Mouse (Mus musculus): Measurements from ENCODE around the gene Ephb1.

Gene Ephb1

DNA sequence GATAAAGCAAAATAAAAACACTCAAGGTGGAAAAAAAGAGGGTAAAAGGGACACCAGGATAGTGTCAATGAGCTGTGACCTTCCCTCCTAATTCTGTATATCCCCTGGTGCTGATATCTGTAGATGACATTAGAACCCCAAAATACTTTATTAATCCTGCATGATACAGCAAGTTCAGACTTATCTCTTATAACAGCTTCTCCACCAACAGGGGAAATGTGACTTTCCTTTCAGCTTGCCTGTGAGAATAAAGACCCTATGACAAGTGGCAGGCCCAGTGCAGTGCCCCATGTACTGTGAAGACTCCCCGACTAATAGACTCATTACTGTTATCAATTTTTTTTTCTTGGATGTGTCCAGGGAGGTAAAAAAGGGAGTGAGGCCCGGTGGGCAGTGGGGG, 367.6 kb downstream of the Ephb1 start:
- no peak for DNase-seq (ENCODE audit: low spot score)

DNA sequence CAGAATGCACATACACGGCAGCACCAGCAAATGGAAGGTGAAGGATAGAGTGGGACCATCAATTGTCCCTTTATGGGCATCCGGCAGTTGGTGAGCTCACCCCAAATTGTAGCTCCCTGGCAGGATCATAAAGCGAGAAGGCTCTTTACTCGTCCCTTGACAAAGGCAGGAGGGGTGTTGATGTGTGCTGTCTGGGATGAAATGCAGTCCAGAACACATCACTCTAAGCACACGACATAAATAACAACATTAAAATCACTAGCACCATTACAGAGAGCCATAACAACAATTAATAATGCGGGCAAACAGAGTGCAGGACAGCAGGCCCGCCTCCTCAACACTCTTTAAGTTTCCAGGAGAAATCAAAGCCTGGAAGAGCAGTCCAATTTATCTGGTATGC, 372.1 kb downstream of the Ephb1 start:
- no peak for DNase-seq (ENCODE audit: low spot score)

DNA sequence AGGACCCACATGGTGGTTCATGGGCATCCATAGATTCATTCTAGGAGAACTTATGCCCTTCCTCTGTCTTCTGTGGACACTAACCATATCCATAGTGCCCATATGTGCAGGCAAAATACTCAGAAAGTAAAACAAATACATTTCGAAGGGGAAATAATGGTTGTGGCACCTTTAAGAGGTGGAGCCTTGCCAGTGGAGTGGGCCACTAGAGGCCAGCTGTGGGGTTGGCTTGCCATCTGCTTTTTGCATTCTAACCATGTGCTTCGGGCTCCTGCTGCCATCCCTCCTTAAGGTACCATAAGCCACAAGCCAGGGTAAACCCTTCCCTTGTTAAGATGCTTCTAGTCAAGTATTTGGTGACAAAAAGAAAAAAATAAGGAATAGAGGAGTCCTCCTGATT, 373.3 kb downstream of the Ephb1 start:
- no peak for DNase-seq (ENCODE audit: low spot score)

DNA sequence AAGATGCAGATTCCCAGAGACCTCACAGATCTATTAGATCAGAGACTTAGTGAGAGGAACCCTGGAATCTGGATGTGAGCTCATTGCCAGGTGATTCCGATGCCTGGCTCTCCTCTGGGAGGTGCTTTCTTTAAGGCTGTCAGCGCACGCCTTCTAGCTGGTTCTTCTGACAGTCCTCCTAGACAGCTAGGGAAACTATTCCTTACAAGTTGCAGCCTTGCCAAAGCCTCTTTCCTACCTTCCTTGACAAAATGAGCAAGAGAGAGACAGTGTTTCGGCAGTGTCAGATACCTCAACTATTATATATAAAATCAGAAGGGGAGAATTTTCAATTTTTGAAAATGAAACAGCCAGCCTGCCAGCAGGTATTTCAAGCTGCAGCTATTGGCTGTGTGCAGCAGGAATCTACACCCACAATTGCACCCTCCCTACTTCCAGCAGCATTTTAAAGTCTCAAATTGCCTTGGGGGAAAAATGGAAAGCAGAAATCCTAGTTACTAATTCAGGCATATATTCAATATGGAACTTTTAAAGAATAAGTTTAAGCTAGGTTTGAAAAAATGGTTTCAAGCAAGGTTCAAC, 377.5 kb downstream of the Ephb1 start:
- DNase-seq (ENCODE audit: low spot score): no peak

DNA sequence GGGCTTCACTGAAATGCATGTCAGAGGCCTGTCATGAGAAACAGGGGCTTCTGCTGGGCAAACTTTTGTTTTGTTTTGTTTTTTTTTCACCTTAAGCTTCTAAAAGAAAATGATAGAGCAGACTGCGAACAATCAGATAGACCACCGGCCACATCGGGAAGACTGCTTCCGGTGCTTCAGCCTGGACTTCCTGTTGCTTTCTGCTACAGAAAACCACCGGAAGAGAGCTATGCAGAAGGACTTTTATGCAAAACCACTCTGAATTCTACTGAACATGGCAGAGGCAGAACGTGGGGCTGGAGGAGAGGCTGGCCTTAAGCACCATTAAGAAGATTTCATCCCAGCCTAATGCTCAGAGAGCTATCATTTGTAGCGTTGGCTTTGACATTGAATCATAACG, 382.2 kb downstream of the Ephb1 start:
- DNase-seq (ENCODE audit: low spot score): no peak

DNA sequence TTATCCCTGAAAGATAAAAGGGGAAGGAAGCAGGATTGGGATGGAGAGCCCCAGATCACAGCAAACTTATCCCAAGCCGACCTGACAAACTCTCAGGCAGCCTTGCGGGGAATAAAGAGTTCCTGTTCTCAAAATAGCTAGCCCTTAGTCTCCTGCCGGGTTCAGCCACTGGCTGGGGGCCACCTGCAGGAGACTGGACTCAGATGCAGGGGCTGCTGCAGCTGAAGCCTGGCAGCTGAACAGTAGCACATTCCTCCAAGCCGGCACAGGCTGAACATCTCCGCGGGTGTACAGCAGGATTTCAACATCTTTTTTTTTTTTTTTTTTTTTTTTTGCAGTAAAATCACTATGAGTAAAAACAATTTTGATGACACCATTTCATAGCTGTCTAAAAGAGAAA, 382.7 kb downstream of the Ephb1 start:
- no peak for DNase-seq (ENCODE audit: low spot score)

DNA sequence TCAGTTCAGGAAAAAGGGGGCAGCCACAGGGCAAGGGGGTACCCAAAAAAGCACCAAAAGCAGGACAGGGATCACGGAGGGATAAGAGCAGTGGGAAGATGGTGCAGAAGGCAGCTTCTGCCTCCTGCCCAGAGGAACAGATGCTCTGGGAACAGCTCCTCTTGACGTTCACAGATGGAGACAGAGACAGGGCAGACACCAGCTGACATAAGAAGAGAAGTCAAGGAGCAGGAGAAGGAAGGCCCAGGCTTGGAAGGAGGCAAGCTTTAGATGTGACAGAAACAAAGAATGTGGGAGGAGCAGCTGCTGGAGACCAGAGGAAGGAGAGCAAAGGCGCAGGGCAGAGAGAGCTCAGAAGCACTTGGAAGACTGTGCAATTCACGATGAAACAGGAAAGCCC, 398.3 kb downstream of the Ephb1 start:
- DNase-seq (ENCODE audit: low spot score): no peak

DNA sequence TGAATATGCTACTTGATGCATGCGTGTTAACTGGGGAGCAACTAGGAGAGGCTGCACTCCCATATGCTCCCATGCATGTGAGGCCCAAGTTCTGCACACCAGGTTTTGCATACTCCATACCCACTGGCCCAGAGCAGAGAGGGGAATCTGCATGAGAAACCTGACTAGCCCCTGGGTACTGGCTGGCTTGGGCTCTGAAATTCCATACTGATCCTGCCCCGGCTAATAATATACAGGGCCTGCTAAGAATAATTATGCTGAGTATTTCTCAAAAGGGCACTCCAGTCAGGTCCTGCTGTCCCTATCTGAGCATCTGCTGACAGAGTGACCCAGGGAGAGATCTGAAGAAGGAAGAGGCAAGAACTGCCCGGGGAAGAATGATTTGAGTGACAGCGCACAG, 400.0 kb downstream of the Ephb1 start:
- no peak for DNase-seq (ENCODE audit: low spot score)

DNA sequence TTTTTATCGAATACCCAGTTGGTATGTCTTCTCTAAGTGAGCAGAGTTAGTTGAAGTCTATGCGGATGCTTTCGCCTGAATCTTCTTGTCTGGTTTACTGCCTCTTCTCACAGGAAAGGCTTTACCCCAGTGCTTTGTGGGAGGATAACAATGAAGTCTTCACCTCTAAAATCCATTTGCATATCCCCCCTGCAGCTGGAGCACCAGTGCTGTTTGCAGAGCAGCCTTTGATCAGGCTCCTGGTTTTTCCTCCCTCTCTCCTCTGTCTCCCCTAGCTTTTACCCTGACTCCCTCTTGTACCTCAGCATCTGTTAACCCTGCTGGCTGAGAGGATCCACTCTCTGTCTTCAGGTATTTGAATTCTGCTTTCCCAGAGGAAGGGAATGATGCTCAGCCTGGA, 404.4 kb downstream of the Ephb1 start:
- DNase-seq (ENCODE audit: low spot score): no peak

DNA sequence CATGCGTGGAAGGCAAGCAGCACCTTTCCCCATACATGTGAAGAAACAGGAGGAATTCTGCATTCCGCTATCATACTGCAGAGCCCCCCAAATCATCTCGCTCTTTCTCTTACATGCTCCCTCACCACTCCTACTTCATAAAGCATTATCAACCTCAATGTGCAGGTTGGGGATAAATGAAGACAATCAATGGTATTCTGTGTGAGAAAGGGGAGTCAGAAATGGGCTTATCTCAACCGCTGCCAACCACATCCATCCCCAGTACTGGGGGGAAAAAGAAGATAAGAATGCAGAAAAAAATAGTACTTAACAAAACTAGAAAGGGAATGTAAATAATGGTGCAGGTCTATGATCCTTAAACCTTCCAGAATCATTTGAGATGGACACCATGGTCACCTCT, 408.7 kb downstream of the Ephb1 start:
- no peak for DNase-seq (ENCODE audit: low spot score)

DNA sequence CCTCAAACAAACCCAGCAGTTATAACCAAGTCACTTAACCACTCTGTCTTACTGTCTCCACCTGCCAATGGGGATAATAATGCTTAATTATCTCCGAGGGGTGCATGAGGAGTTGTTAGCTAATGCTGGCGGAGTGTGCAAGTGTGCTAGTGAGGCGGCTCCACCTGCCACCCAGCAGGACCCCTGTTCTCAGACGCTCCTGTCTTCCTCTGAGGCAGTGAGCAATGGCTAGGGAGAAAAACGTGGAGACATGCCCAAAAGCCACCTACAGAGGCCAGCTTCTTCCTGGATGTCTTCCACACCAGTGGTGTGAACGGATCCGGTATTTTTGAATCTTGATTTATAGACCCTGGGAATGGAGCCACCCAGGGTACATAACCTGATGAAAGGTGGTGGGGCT, 409.2 kb downstream of the Ephb1 start:
- no peak for DNase-seq (ENCODE audit: low spot score)

DNA sequence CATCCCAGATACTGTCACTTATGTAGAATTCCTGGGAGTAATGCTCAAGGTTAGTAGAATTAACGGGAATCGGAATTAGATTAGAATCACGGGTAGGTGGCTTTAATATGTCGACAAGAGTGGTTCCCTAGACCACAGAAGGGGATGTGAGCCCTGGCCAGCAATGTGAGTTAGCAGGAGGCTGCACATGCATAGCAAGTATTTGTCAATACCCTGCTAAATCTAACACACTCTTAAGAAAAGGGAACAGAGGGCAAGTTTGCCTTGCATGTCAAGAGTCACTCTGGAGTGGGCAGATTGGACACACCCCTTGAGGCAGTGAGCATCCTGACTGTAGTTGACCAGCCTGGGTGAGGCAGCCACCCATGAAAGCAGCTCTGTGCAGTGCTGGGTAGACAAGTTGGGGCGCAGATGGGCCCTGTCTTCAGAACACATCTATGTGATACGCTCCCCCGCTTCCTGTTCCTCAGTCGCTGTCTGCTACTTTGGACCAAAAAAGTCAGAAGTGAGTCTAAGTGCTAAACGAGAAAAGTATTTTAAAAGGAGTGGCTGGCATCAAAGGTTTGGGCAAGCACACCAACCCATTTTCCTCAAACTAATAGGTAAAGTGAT, 412.3 kb downstream of the Ephb1 start:
- no peak for DNase-seq (ENCODE audit: low spot score)

DNA sequence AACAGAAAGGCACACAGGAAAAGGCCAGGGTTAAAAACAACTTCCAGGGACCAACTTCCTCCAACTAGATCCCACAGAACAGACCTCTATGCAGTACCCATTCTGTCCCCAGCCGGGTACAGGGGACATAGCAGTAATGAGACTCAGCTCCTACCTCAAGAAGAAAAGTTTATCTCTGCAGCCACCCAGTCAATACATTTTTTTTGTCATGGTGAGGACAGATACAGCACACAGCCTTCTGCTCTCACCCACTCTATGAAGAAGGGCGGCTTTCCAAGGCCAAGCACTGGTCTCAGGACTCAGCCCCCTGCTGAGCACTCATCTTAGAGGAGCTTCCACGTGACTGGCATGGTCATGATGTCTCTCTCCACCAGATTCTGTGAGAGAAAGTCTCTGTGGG, 414.3 kb downstream of the Ephb1 start:
- no peak for DNase-seq (ENCODE audit: low spot score)

DNA sequence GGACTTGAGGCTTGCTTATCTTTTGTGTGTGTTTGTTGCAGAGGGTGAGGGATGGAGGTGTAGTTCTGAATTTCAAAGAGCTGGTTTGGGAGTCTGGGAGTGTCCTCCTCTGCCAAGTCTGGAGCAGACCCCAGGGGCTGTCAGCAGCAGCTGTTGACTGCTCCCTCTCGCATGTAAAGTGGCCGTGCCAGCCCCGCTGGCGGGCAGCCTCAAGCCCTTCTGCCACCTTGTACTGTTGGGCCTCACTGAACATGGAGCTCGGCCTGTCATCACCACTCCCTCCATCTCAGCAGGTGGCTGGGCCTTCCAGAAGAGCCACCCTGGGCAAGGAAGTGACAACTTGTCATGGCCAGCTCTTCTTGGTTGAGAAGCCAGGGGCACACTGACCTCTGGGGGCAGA, 415.5 kb downstream of the Ephb1 start:
- DNase-seq (ENCODE audit: low spot score): no peak

DNA sequence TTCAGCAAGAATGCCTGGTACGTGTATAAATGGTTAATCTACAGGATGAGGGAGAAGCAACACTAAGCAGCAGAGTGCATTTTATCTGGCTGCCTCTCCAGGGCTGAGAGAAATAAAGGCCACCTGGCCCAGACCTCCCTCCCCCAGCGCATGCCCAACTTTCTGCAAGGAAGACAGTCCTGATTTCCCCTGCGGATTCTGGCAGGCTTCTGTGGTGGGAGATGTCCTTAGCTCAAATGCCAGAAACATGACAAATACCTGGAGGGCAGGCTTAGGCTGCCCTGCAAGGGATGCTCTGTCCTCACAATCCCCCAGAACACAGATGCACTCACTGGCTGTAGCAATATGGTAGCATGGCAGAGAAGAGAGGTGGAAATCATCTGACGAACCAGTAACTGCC, 416.4 kb downstream of the Ephb1 start:
- DNase-seq (ENCODE audit: low spot score): no peak

DNA sequence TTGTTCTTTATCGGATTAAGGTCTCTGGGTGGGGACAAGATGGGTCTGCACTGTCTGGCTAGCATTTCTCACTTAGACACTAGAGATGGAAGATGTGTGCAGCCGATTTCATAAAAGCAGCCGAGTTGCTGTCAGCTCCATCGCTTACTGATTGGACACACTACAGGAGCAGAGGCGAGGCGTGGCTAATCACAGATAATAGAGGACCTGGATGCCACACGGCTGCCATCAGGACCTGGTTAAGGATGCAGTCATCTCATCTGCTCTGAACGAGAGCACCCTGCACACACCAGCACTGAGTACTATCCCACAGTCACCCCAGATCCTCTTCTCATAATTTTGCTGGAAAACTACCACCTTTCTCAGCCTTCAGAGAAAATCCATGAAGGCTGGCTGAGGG, 419.6 kb downstream of the Ephb1 start:
- no peak for DNase-seq (ENCODE audit: low spot score)

DNA sequence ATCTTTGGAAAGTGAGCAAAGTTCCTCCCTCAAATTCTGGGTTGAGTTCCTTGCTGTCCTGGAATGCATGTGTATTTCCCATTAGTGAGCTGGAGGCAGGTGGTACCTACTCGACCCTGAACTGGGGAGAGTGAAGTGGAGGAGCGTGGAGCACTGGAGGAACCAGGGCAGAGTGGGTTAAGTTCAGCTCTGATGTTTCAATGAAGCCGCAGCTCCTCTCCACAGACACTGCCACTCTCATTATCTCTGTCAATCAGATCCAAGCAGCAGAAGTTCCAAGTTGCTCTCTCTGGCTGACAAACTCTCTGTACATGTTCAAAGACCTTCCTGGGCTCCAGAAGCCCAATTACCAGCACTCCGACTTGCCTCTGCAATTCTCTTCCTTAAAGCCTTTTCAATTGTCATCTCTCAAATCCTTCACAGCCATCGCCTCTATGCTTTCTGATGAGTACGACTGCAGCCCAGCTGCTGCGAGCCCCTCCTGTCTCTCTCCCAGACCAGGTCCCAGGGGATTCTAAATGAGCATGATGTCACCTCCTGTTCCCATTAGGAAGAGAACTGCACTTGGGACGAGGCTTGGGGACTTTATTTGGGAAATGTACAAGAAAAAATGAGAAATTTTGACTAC, 420.4 kb downstream of the Ephb1 start:
- DNase-seq (ENCODE audit: low spot score): no peak

DNA sequence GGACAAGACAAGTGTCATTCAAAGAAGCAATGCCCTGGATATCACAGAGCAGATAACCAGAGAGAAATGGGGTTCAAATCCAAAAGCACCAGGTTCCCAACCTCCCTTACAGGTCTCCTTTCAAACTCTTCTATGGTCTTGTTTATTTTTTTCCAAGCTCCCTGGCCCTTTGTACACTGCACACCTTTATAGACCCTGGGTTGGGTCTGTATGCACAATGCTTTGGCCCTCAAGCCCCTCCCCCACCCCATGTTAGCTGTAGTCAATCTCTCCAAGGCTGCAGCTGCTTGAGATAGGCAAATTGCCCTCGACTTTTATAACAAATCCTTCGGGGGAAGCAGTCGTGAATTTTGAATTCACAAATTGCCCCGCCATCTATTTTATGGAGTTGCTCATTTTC, 429.7 kb downstream of the Ephb1 start:
- DNase-seq (ENCODE audit: low spot score): no peak

DNA sequence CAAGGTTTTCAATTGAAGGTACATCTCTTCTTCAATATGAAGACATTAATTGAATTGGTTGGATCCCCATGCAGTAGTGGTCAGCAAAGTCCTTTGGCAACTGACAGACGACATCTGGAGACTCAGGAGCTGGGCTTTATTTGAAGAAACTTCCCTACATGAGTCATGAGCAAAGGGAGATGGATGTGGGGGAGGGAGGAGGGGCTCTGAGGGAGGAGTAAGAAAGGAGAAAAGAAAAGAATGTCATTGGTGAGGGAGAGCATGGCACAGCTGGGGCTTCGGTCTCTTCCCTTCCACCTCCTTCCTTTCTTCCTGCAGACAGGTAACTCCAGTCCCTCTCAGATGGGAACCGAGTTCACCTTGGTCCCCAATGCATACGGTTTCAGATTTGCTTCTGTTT, 431.6 kb downstream of the Ephb1 start:
- DNase-seq (ENCODE audit: low spot score): no peak

DNA sequence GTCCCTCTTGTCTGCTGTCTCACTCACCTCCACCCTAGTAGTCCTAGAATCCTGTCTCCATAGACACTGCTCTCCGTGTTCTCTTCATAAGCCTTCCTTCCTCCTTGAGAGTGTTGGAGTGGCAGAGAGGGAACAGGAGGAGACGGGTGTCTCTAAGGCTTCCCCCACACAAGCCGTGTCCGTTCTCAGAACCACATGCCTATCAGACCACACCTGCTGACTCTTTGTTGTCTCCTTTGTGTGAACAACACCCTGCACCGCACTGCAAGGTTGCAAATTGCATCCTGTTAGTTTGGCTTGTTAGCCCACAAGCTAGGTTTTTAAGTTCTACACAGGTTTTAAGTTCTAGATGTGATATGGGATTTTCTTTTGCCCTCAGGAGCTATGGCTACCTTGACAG, 435.2 kb downstream of the Ephb1 start:
- no peak for DNase-seq (ENCODE audit: low spot score)

DNA sequence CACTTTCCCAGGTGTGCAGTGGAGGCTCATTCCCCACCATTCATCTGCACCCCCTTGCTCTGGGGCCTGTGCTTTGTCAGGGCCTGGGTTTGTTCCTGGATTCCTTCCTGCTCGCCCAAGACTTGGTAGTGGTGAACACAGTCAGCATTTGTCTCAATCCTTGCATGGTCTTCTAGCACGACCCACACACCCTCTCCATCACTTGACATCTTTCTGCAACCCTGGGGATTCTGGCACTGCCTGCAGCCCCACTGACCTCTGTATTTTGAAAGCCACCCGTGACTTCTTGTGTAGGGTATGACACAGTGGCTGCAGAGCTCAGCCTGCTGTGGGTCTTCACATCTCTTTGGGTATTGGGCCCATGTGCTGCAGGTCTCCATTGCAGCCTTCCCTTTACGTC, 435.7 kb downstream of the Ephb1 start:
- no peak for DNase-seq (ENCODE audit: low spot score)

DNA sequence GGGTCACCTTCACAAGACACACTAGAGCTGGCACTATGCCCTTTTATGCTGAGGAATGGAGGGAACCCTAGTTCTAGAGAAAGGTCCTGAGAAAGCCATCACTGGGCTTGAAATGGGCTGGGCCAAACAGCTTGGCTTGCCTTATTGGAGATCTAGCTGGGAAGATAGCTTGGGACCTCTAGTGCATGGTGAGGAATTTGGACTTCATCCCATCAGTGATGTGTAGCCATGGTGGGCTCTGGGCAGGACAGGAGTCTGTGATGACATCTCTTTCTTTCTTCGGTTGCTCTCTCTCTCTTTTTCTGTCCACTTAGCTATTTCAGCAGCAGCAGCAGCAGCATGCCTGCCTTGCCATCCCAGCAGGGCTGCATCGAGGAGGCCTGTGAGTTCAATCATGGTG, 439.4 kb downstream of the Ephb1 start:
- DNase-seq (ENCODE audit: low spot score): no peak

DNA sequence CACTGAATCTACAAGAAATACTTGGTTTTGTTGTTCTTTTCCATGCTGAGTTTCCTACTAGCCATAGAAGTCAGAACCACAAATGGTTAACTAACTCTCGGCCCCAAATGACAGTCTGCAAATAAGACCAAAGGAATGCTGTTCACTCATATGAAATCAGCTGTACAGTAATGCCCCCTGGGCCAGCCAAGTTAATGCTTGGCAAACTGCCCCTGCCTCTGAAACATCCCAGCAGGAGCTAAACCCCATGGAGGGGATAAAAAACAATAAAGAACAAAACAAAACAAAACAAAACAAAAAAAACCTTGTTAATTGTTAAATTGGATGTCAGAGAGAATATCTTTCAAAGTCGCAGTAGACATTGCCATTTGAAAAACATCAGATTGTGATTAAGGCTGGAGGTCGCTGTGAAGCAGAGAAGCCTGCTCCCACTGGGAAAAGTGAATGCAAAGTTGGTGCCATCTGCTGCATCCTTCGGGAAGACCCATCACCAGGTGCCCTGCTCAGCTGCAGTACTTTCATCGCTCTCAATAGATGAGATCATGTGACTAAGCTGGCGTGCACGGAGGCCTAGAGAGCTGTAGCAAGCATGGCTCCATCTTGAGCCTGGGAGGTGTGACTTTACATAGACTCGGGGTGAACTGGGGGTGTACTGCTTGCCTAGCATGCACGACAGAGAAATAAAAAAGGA, 443.2 kb downstream of the Ephb1 start:
- no peak for DNase-seq (ENCODE audit: low spot score)

DNA sequence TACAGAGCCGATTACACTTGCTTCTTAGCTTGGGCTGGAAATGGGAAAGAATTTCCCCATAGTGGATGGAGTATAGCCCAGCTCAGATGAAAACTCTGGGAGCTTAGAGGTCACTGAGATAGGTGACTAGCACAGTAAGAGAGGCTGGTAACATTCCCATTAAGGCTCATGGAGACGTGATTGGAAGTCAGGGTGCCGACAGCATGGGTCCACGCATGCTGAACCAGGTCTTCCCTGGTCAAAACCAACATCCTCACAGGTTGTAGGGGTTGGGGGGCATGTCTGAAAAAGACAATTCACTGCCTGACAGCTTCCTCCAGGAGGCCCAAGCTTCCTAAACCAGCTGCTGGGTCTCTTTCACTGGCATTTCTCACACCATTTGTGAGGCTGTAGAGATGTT, 445.0 kb downstream of the Ephb1 start:
- no peak for DNase-seq (ENCODE audit: low spot score)

Measured in spleen, adult 12 weeks (tissue).